Mouse (Mus musculus) thymus, adult 18-20 months (tissue): ENCODE data around the gene Tmc1.
A peak's percentile ranks its signal among the peaks of the same experiment; 100 is the strongest.

ENCODE experiments used
- DNase-seq, 2 experiments: peaks; one replicate each; pipeline ENCODE4 v3.0.0; 2022; ENCODE audit warnings: mixed read lengths in 2 of 2

Tmc1 gene

DNA sequence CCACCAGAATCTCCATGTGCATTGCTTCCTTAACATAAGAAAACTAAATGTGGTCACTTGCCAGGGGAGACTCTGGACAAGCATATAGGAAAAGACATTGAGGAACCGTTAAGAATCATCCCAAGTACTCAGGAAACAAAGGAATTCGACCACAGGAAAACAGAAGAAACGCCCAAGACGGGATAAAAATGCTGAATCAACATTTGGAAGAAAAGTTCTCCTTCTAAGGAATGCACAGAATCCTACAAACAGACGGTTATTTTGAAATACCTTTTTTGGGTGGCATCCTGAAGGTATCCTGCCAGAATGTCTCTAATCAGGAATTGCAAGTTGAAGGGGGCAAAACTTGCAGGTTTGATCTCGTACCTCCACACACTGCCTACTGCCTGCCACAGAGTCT, at the start of gene Tmc1:
TSS of gene Tmc1 (minus strand) at position 329 of the 400 bp plus-strand sequence.
- DNase-seq: no peak

DNA sequence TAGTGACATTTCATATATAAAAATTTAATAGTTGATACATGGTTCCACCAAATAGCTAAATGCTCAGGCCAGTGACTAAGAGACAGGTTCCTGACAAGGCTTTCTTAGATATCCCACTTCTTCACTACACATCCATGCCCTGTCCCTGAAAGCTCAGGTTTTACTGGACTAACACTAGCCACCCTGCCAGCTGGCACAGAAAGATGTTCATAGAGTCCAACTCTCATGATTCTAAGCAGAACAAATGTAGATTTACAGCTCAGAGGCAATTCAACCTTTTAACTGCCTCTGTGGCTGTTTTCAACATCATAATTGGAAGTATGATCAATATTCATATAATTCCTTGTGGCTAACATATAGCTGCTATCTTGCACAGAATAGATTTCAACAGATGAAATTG, 47.5 kb upstream of the Tmc1 start:
- no peak for DNase-seq

DNA sequence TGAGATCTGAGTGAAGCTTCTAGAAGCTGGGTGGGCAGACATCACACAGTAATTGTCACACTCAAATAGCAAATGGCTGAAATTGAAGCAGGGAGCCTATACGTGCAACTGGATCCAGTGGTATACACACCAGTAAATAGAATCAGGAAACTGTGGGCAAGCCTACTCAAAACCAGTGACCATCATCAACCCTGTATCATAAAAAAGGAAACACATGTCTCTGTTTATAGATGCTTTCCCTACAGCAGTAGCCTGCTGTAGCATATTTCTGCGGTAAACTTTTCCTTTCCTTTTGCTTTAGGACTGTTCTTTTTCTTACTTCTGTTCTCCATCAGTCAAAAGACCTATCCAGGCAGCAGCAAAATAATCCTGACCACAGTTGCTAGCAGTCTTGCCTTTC, 25.2 kb upstream of the Tmc1 start:
- DNase-seq: no peak

DNA sequence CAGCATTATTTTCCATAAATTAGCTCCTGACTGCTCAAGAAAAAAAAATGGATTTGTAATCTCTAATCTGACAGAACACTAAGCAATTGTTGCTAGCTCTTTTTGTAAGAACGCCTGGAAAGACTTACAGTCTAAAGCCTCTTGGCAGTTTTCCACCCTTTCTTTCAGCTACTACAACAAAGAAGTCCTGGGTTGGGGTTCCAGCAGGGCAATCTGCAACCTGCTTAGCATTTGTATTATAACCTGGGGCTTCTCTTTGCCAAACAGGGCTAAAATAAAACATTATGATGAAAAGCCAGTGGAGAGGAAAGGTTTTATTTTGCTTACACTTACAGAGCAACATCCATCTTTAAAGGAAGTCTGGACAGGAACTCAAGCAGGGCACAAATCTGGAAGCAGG, 24.1 kb upstream of the Tmc1 start:
- no peak for DNase-seq

DNA sequence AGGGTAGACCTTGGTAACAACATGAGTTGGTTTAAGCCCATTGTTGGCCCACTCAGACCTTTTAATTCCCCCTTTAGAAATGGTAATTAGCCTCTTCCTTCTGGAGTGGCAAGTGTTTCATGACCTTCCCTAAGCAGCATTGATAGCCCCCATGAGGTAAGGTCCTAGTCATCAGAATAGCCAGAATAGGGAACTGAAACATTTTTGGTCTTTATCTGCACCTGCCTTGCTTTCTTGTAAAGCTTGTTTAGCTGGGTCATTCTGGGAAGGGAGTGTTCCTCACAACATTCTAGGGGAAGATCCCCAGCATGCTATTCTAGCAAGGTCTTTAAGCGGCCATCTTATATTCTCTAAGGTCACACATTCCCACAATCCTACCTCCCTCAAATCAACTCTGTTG, 17.9 kb upstream of the Tmc1 start:
- no peak for DNase-seq

DNA sequence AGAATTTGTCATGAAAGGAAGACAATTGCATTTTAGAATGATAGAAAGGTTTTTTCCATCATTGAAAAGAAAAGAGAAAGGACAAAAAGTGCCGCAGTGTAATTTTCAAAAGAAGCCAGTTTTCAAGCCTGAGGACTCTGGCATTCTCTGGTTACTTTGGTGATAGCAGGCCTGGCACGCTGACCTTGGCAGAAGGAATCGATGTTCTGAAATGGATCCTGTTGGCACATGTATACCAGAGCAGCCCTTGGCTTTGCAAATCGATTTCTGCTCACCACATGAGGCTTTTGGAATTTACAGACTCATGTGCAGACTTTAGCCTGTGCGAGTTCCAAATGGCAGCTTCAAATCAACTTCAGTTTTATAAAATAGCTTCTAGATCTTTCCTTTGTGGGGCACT, 813 bp upstream of the Tmc1 start:
- no peak for DNase-seq

DNA sequence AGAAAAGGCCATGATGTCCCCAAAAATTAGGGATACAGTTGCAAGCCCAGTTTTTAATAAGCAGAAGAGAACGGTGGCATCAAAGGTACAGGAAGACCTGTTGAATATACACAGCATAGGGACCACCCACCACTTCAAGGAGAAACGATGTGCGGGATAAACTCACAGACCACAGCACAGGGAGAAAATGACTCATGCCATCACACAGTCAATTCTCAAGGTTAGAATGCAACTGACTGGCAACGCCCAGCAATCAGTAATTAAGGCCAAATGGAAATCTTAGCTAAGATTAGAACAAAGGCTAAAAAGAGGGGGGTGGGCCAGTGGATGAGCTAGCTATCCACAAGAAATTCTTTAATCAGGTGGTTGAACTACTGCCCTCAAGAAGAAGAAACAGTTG, 9.6 kb downstream of the Tmc1 start:
- no peak for DNase-seq

DNA sequence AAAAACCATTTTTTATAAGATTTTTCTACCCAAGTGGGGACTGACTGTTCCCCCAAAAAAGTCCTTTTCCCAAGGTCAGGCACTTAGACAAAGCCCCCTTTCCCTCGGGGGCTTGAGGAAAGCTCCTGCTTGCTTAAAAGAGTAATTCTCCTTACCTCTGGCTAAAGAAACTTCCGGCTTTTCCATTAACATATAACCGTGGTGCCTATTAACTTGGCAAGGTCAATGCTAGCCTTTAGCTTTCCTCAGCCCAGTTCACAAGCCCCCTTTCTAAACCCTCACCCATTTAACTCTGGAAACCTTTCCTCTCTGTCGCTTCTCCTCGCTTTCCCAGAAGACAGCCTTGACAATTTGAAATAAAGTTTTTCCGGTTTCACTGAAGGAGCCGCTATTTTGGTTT, 29.7 kb downstream of the Tmc1 start:
- no peak for DNase-seq

DNA sequence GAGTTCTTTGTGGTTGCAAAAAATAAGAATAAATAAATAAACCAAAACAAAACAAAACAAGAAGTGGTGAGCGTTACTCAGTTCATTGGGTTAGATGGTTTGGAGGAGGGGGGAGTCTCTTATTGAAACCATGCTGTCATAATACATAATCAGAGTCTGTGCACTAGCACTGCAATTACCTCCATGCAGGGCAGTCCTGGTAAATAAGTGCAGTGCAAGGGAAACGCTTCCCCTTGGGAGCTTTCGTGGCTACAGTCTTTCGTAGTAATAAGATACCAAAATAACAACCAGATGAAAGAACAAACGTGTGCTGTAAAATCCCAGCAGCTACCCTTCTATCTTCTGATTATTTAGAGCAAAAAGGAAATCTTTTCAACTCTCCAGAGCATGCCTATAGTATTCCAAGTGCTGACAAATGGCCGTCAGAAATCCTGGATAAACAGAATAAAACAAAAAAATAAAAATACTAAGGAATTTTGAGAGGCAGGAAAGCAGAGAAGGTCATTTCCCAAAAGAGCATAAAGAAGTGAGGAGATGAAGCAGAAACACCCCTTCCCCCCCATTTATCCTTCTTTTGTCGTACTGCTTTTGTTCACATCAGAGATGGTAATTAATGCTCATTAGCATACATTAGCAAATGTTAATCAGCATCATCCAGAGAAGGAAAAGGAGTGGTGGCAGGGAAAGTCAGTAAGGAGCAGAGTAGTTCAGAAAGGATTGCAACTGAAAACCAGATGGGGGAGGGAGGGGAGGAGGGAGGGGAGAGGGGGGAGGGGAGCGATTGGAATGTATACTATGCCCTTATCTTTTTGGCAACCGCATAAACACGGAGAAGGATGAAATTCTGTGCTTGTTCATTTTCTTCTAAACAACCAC, 30.4 kb downstream of the Tmc1 start:
- no peak for DNase-seq

DNA sequence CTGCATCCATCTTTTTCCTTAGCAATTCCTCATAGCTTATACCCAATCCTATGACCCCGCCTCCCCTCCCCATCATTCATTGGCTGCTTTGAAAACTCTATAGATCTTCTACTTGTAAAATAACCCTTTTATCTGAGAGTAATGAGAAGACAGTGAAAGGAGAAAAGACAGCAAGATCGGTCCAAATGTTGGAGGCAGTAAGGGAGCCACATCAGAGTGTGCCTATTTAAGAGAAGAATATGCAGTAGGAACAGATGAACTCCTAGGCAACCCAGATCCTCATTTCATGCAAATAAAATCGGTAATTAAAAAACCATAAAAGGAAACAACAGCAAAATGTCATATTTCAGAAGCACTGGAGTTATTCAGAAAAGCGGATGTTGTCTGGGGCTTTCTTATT, 35.8 kb downstream of the Tmc1 start:
- DNase-seq: no peak

DNA sequence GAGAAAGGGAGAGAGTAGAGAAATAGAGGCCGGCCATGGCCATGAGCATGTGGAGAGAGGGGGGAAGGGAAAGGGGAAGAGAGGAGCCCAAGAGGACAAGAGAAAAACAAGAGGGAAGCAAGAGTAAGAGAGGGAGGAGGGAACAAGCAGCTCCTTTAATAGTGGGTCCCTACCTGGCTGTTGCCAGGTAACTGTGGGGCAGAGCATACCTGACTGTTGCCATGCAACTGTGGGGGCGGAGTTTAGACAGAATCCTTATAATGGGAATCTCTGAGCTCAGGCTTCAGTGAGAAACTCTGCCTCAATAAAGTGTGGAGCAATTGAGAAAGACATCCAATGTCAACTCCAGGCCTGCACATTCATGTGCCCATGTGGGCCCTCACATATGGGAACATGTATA, 38.9 kb downstream of the Tmc1 start:
- DNase-seq: no peak

DNA sequence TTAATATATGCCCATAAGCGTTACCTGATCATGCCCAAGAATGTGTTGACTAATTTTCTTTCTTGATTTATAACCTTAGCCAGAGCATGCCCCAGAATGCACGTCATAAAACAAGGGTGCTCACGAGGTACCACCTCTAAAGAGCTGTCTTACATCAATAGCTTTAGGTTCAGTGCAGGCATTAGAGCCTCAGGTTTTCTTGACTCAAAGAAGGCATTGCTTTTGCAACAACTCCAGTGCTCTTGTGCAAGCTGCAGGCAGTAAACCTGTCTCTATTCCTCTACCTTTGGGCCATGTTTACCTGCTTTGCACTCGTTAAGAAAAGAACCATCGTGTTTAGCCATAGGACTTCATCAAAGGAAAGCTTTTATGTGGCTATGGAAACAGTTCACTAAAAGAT, 43.6 kb downstream of the Tmc1 start:
- no peak for DNase-seq

DNA sequence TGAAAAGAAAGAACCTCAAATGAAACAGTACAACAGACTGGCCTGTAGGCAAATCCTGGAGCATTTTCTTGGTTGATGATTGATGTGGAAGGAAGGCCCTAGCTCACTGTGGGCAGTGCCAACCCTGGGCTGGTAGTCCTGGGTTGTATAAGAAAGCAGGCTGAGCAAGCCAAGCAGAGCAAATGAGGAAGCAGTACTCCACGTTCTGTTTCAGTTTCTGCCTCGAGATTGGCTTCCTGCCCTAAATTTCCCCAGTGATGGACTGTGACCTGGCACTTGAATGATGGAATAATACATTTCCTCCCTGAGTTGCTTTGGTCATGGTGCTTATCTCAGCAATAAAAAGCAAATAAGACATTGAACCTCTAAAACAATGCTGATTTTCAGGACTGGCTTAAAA, 72.8 kb downstream of the Tmc1 start:
- DNase-seq: no peak

DNA sequence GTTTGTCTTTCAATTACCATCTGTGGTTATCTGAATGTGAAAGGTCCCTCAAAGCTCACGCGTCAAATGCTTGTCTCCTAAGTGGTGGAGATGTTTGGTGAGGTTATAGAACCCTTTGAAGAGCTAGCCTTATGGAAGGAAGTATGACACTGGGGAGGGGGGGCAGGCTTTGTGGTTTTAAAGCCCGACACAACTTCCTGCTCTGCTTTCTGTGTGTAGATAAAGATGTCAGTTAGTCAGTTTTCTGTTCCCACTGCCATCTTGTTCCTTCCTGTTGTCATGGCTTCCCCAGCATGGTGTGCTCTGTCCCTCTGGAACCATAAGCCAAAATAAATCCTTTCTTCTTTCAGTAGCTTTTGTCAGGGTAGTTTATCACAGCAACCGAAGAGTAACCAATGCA, 78.1 kb downstream of the Tmc1 start:
- DNase-seq: peak in 1 of 2 experiments; percentile 1

DNA sequence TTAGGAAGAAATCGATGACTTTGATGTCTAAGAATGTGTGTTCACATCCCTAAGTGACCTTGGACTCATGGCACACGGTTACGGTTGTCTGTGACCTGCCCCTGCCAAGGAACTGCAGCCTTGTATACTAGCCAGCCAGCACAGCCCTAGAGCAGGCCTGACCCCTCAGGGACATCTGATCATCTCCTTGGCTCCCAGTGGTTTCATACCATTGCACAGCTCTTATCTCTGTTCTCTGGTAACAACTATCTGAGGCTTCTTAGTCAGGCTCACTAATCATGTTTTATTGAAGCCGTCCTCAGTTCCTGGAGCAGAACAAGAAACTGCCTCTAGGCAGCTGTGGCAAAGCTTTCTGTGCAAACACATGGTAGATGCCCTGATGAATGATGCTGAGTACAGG, 92.2 kb downstream of the Tmc1 start:
- no peak for DNase-seq

DNA sequence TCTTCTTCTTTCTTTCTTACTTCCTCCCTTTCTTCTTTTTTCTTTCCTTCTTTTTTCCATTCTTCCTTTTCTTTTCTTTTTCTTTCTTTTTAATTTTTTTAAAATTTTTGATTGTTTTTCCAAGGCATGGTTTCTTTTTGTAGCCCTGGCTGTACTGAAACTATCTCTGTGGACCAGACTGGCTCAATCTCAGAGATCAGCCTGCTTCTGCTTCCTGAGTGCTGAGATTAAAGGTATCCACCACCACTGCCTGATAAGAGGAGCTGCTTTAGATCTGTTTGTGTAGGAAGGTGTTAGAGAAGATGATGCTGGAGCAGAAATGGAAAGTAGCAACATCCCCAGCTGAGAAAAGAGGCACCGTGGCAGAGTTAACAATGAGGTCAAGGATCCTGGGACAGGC, 93.7 kb downstream of the Tmc1 start:
- no peak for DNase-seq

DNA sequence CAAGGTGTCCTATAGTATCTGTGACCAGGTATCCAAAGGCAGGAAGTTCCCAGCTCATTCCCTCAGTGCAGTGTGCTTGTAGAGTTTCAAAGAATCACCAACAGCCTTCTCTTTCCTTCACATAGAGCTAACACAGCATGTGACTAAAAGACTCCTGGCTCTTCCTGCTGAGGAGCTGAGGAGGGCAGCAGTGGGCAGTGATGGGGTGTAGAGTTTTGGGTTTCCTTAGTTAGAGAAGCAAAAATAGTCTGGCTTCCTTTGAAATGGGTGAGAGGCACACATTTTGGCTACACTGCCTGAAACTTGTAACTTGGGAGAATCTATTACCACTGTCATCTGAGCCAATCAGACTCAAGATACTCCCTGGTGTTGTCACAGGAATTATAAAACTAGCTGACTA, 96.2 kb downstream of the Tmc1 start:
- no peak for DNase-seq

DNA sequence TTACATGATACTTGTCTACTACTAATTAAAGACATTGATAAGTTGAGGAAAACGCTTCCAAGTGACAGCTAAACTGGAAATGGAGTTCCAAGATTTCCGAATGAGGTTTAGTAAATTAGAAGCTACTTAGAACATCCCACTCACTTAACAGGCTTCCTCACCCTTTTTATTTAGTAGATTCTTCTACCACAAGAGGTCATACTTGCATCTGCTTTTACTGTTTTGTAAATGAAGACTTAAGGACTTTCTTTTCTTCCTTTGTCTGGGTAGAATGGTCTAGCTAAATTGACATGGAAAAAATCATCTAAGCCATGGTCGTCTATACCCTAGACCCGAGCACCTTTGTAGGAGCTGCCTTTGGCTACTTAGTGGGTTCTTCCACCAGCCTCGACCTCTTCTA, 105.1 kb downstream of the Tmc1 start:
- DNase-seq: no peak

DNA sequence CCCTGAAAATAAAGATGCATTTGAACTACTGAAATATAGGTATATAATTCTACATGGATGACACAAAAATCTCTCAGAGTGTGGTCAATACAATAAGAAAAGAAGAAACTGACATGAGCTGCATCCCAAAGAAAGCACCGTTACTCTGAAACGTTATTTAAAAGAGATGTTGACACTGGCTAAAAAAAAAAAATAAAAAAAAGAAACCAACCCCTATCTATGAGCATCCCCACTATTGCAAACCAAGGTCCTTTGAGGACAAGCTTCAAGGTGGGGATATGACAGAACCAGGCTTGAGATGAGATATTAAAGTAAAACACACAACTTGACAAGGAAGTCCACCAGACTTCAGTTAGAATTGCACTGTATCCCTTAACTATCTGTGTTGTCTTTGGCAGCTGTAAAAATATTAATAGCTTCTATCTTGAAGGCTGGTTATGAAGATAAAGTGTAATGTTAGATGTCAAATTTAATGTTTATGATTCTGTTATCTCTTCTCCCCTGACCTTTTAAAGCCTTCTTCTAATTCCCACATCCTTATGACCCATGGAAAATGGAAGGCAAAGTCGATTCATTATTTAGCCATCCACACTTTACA, 106.4 kb downstream of the Tmc1 start:
- no peak for DNase-seq

DNA sequence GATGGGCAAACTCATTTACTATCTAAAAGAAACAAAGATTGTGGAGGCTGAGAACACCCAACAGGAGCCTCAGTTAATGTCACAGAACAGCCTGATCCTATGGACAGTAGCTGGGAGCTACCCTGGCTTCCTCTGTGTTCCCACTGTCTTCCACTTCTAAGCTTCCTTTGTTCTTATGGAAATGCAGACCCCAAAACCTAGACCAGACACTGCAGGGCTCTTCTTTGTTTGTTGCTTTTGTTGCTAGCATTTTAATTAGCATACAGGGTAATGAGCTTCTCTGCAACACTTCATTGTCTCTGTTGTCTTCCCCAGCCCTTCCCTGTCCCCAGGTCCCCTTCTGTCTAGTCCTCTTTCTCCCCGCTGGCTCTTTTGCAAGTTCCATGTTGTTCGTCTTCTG, 116.6 kb downstream of the Tmc1 start:
- no peak for DNase-seq

DNA sequence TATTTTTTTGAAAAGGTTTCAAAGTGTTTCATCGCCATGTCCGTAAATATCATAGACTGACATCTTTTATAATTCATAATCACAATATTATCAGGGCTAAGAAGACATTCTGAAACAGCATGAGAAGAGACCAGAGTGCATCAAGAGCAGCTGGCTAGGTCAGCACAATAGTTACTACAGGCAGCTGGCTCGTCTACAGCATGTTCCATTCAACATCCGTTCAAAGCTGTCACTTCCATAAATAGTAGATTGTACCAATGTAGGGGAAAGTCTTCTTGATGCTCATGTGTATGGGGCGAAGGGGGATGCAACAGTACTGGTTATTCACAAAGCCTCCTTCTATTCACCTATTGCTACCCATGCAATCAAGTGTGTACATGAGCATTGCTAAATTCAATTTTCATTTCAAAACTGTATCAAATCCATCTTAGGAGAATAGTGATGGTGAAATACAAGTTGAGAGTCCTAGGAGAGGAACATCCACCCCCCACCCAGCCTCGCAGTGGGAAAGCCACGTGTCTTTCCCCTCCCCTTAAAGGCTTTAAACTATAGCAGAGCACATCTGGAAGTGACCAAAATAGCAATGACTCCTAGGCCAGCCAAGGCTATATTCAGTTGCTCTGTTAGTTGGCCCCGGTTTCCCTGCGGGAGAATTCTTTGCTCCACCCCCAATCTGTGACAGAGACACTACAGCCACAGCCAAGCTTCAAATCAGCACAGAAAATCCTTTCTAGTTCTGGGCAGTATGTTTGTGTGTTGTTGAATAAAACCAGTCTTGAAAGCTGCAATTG, 117.8 kb downstream of the Tmc1 start:
- no peak for DNase-seq

DNA sequence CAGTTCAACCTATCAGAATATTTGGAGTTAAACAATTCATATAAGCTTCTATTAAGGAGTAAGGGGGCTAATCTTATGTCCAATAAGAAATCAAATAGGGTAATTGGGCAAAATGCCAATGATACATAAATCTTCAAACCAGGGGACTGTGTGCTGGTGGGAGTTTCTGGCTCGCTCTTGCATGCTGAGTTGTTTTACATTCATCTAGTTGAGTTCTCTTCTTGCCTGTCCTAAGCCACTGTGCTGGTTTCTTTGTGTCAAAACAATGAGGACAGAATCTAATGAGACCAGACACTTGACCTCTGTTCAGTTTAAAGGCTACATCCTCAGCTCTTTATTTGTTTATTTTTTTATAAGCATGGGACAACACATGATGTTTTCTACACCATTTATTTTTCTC, 119.1 kb downstream of the Tmc1 start:
- DNase-seq: no peak

DNA sequence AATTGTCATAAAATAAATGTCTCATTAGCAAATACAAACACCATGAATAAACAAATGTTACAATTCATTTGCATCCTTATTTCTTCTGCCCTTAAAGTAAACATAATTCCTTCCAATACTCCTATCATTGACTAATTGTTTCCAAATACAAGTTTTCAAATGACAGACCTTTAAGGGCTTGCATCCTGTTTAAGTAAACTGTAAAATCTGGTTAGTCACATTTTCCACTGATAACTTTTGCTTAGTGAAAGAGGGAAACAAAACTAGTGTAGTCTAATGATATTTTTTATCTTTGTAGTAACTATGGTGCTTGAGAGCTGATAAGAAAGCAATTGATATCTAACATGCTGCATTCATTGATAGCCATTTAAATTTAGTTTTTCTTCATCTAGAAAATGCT, 154.5 kb downstream of the Tmc1 start:
- DNase-seq: no peak

DNA sequence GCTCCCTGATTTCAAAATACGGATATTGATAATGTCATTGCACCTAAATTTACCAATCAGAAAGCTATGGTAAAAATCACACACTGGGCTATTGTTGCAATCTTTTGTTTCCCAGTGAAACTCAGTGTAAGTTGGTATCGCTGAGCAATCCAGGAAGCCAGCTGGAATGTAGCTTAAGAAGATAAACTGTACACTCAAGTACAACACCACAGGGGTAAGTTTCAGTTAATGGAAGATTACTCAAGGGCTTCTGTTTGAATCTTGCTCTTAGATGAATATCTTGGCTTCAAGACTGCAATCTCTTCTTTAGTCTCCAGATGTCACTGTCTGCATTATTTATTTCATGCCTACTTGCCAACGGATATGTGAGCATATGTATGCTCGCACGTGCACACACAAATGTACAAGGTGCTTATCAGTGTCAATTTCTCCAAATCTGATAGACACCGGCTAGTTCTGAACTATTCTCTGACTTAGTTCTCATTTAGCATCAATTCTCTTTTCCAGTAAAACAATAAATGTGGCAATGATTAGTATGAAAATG, 156.4 kb downstream of the Tmc1 start:
- no peak for DNase-seq
